Mouse (Mus musculus) MEL (cell line): Measurements from ENCODE around the gene Hemk1. TPM values are rescaled to one million over a fixed set of nuclear protein-coding genes. Genes with fewer than 3 reads are reported as not detected.

Source experiments
- DNase-seq: peaks from one replicate; pipeline ENCODE4 v3.0.0; 2011; ENCODE audit warnings: low read depth, low spot score
- H3K27ac ChIP-seq: 2 replicates; pipeline ENCODE4 v1.5.1; 2012; ENCODE audit warnings: low read depth, mild to moderate bottlenecking, control low read depth, low read length, moderate library complexity; ENCODE audit not compliant: control insufficient read depth
- H3K27me3 ChIP-seq, 2 experiments: fragments of 150-350 bp in 1 of 2; sonication (generic) in 1 of 2; 2 replicates each; pipeline ENCODE4 v1.6.1; 2012; ENCODE audit warnings: low read length in 2 of 2, mild to moderate bottlenecking in 2 of 2, improper control_type of control experiment in 1 of 2, moderate library complexity in 1 of 2; ENCODE audit not compliant: insufficient read depth in 2 of 2, control insufficient read depth in 1 of 2
- H3K36me3 ChIP-seq, 2 experiments: 2 replicates each; pipeline ENCODE4 v1.6.1; 2012 to 2014; ENCODE audit warnings: low read length in 2 of 2, improper control_type of control experiment in 1 of 2, inconsistent platforms in 1 of 2, mild to moderate bottlenecking in 1 of 2; ENCODE audit not compliant: insufficient read depth in 2 of 2, control insufficient read depth in 1 of 2
- H3K4me1 ChIP-seq, 2 experiments: fragments of 150-350 bp in 1 of 2; sonication (generic) in 1 of 2; 2 replicates each; pipeline ENCODE4 v1.6.1; 2012; ENCODE audit warnings: low read length in 2 of 2, improper control_type of control experiment in 1 of 2, mild to moderate bottlenecking in 1 of 2; ENCODE audit not compliant: insufficient read depth in 2 of 2, control insufficient read depth in 1 of 2
- H3K4me3 ChIP-seq, 2 experiments: fragments of 150-350 bp in 1 of 2; sonication (generic) in 1 of 2; 2 replicates each; pipeline ENCODE4 v1.5.1; 2012; ENCODE audit warnings: low read depth in 2 of 2, low read length in 2 of 2, mild to moderate bottlenecking in 2 of 2, moderate library complexity in 2 of 2, control low read depth in 1 of 2, improper control_type of control experiment in 1 of 2; ENCODE audit not compliant: control insufficient read depth in 1 of 2, insufficient read depth in 1 of 2
- H3K79me2 ChIP-seq: 2 replicates; pipeline ENCODE4 v1.6.1; 2012; ENCODE audit warnings: mild to moderate bottlenecking, low read length, moderate library complexity; ENCODE audit not compliant: control insufficient read depth, poor library complexity, insufficient read depth
- H3K9ac ChIP-seq: 2 replicates; pipeline ENCODE4 v1.6.1; 2012; ENCODE audit warnings: low read depth, mild to moderate bottlenecking, control low read depth, low read length, moderate library complexity; ENCODE audit not compliant: control insufficient read depth, poor library complexity, severe bottlenecking
- H3K9me3 ChIP-seq: fragments of 150-350 bp; sonication (generic); replicated peaks from 2 replicates; pipeline ENCODE4 v1.6.1; 2012; ENCODE audit warnings: mild to moderate bottlenecking, low read length, improper control_type of control experiment, moderate library complexity; ENCODE audit not compliant: insufficient read depth
- BHLHE40 ChIP-seq: IDR thresholded peaks from 2 replicates; pipeline ENCODE4 v1.6.1; 2012; ENCODE audit warnings: low read depth, mild to moderate bottlenecking, inconsistent platforms, low read length, improper control_type of control experiment, borderline replicate concordance
- CHD1 ChIP-seq: IDR thresholded peaks from 2 replicates; pipeline ENCODE4 v1.6.1; 2012; ENCODE audit warnings: low read depth, mild to moderate bottlenecking, inconsistent platforms, low read length, improper control_type of control experiment
- CHD2 ChIP-seq: IDR thresholded peaks from 2 replicates; pipeline ENCODE4 v1.6.1; 2011; ENCODE audit warnings: low read length, improper control_type of control experiment
- CTCF ChIP-seq, 3 experiments: IDR thresholded peaks in 2 of 3; conservative IDR thresholded peaks in 1 of 3; 2 replicates each; pipeline ENCODE4 v1.5.1; 2011 to 2012; ENCODE audit warnings: low read length in 3 of 3, low read depth in 2 of 3, mild to moderate bottlenecking in 2 of 3, improper control_type of control experiment in 1 of 3, inconsistent platforms in 1 of 3, mixed read lengths in 1 of 3, moderate library complexity in 1 of 3; ENCODE audit not compliant: control insufficient read depth in 1 of 3, insufficient read depth in 1 of 3, poor library complexity in 1 of 3, severe bottlenecking in 1 of 3
- E2F4 ChIP-seq: IDR thresholded peaks from 2 replicates; pipeline ENCODE4 v1.6.1; 2011; ENCODE audit warnings: low read depth, low read length, improper control_type of control experiment, borderline replicate concordance
- ELF1 ChIP-seq: IDR thresholded peaks from 2 replicates; pipeline ENCODE4 v1.6.1; 2014; ENCODE audit warnings: low read depth, mild to moderate bottlenecking, inconsistent platforms, low read length, improper control_type of control experiment, moderate library complexity
- EP300 ChIP-seq, 2 experiments: IDR thresholded peaks; 2 replicates each; pipeline ENCODE4 v1.6.1; 2011; ENCODE audit warnings: improper control_type of control experiment in 2 of 2, low read length in 2 of 2, low read depth in 1 of 2, mild to moderate bottlenecking in 1 of 2
- ETS1 ChIP-seq: IDR thresholded peaks from 2 replicates; pipeline ENCODE4 v1.6.1; 2012; ENCODE audit warnings: low read depth, mild to moderate bottlenecking, inconsistent platforms, low read length, improper control_type of control experiment, moderate library complexity
- GABPA ChIP-seq: IDR thresholded peaks from 2 replicates; pipeline ENCODE4 v1.6.1; 2012; ENCODE audit warnings: low read depth, mild to moderate bottlenecking, inconsistent platforms, low read length, improper control_type of control experiment, moderate library complexity
- HCFC1 ChIP-seq: IDR thresholded peaks from 2 replicates; pipeline ENCODE4 v1.6.1; 2012; ENCODE audit warnings: low read depth, mild to moderate bottlenecking, inconsistent platforms, low read length, improper control_type of control experiment, moderate library complexity
- JUND ChIP-seq: IDR thresholded peaks from 2 replicates; pipeline ENCODE4 v1.6.1; 2011; ENCODE audit warnings: low read depth, mild to moderate bottlenecking, improper control_type of control experiment, low read length
- KAT2A ChIP-seq: conservative IDR thresholded peaks from 2 replicates; pipeline ENCODE4 v1.6.1; 2012; ENCODE audit warnings: low read depth, low read length, improper control_type of control experiment, inconsistent platforms
- MAFK ChIP-seq: IDR thresholded peaks from 2 replicates; pipeline ENCODE4 v1.6.1; 2011; ENCODE audit warnings: low read depth, mild to moderate bottlenecking, low read length, improper control_type of control experiment, borderline replicate concordance
- MAX ChIP-seq: IDR thresholded peaks from 2 replicates; pipeline ENCODE4 v1.6.1; 2011; ENCODE audit warnings: low read length, improper control_type of control experiment
- MEF2A ChIP-seq: IDR thresholded peaks from 2 replicates; pipeline ENCODE4 v1.6.1; 2014; ENCODE audit warnings: low read depth, mild to moderate bottlenecking, inconsistent platforms, low read length, improper control_type of control experiment; ENCODE audit not compliant: poor library complexity, insufficient replicate concordance, severe bottlenecking; ENCODE audit errors: extremely low read depth
- MXI1 ChIP-seq: IDR thresholded peaks from 2 replicates; pipeline ENCODE4 v1.6.1; 2011; ENCODE audit warnings: mild to moderate bottlenecking, low read depth, low read length, improper control_type of control experiment
- MYB ChIP-seq: IDR thresholded peaks from 2 replicates; pipeline ENCODE4 v1.6.1; 2011; ENCODE audit warnings: mild to moderate bottlenecking, low read depth, low read length, improper control_type of control experiment
- MYC ChIP-seq: IDR thresholded peaks from 2 replicates; pipeline ENCODE4 v1.6.1; 2011; ENCODE audit warnings: low read depth, mild to moderate bottlenecking, low read length, improper control_type of control experiment, moderate library complexity
- POLR2A ChIP-seq, 2 experiments: IDR thresholded peaks; 2 replicates each; pipeline ENCODE4 v1.6.1; 2011 to 2012; ENCODE audit warnings: low read length in 2 of 2, mild to moderate bottlenecking in 2 of 2, control low read depth in 1 of 2, improper control_type of control experiment in 1 of 2, low read depth in 1 of 2, moderate library complexity in 1 of 2; ENCODE audit not compliant: control insufficient read depth in 1 of 2, insufficient read depth in 1 of 2, poor library complexity in 1 of 2
- POLR2AphosphoS2 ChIP-seq: IDR thresholded peaks from 2 replicates; pipeline ENCODE4 v1.6.1; 2011; ENCODE audit warnings: low read length, improper control_type of control experiment
- POLR2AphosphoS5 ChIP-seq: IDR thresholded peaks from 2 replicates; pipeline ENCODE4 v1.6.1; 2012; ENCODE audit warnings: low read depth, borderline replicate concordance, mild to moderate bottlenecking, inconsistent platforms, low read length, moderate library complexity, mixed read lengths
- RAD21 ChIP-seq: IDR thresholded peaks from 2 replicates; pipeline ENCODE4 v1.6.1; 2011; ENCODE audit warnings: mild to moderate bottlenecking, low read depth, low read length, improper control_type of control experiment
- RCOR1 ChIP-seq: IDR thresholded peaks from 2 replicates; pipeline ENCODE4 v1.6.1; 2012; ENCODE audit warnings: low read depth, mild to moderate bottlenecking, inconsistent platforms, low read length, improper control_type of control experiment
- SIN3A ChIP-seq: IDR thresholded peaks from 2 replicates; pipeline ENCODE4 v1.6.1; 2012; ENCODE audit warnings: low read length, improper control_type of control experiment, inconsistent platforms
- SMC3 ChIP-seq: IDR thresholded peaks from 2 replicates; pipeline ENCODE4 v1.6.1; 2011; ENCODE audit warnings: low read depth, low read length, improper control_type of control experiment
- TBP ChIP-seq: IDR thresholded peaks from 2 replicates; pipeline ENCODE4 v1.8.0; 2011; ENCODE audit warnings: low read depth, low read length, improper control_type of control experiment
- TCF12 ChIP-seq: IDR thresholded peaks from 2 replicates; pipeline ENCODE4 v1.6.1; 2014; ENCODE audit warnings: low read depth, mild to moderate bottlenecking, inconsistent platforms, low read length, improper control_type of control experiment, moderate library complexity
- UBTF ChIP-seq: IDR thresholded peaks from 2 replicates; pipeline ENCODE4 v1.6.1; 2012; ENCODE audit warnings: low read depth, mild to moderate bottlenecking, inconsistent platforms, low read length, improper control_type of control experiment, moderate library complexity, borderline replicate concordance; ENCODE audit not compliant: insufficient read depth
- USF2 ChIP-seq, 2 experiments: IDR thresholded peaks; 2 replicates each; pipeline ENCODE4 v1.6.1; 2011 to 2012; ENCODE audit warnings: improper control_type of control experiment in 2 of 2, low read length in 2 of 2, borderline replicate concordance in 1 of 2, inconsistent platforms in 1 of 2, low read depth in 1 of 2, mild to moderate bottlenecking in 1 of 2; ENCODE audit not compliant: insufficient read depth in 1 of 2
- ZC3H11A ChIP-seq: IDR thresholded peaks from 2 replicates; pipeline ENCODE4 v1.6.1; 2012; ENCODE audit warnings: low read depth, mild to moderate bottlenecking, inconsistent platforms, low read length, improper control_type of control experiment
- ZMIZ1 ChIP-seq: IDR thresholded peaks from 2 replicates; pipeline ENCODE4 v1.6.1; 2012; ENCODE audit warnings: low read depth, mild to moderate bottlenecking, inconsistent platforms, low read length, improper control_type of control experiment, moderate library complexity
- ZNF384 ChIP-seq: IDR thresholded peaks from 2 replicates; pipeline ENCODE4 v1.6.1; 2012; ENCODE audit warnings: low read depth, mild to moderate bottlenecking, inconsistent platforms, low read length, improper control_type of control experiment
- polyA plus RNA-seq, 2 experiments: library from polyadenylated mRNA; stranded (reverse) in 1 of 2; unstranded in 1 of 2; fragments of >175 nt in 1 of 2; fragments of >200 nt in 1 of 2; gene quantifications; 2 replicates each; pipeline versions ENCODE4 v1.2.1 to v1.2.4; 2012; ENCODE audit warnings: low replicate concordance in 2 of 2, low read depth in 1 of 2; ENCODE audit not compliant: insufficient read length in 2 of 2, insufficient read depth in 1 of 2, missing spikeins in 1 of 2
- total RNA-seq: library from RNA; depleted of rRNA; stranded (reverse); fragments of 300-350 nt; gene quantifications from 2 replicates; pipeline ENCODE4 v1.2.3, GENCODE M21; 2012

The Hemk1 gene
- total and polyA plus RNA-seq, 3 experiments: 7.5 to 11.8 TPM; not detected in 1

DNA sequence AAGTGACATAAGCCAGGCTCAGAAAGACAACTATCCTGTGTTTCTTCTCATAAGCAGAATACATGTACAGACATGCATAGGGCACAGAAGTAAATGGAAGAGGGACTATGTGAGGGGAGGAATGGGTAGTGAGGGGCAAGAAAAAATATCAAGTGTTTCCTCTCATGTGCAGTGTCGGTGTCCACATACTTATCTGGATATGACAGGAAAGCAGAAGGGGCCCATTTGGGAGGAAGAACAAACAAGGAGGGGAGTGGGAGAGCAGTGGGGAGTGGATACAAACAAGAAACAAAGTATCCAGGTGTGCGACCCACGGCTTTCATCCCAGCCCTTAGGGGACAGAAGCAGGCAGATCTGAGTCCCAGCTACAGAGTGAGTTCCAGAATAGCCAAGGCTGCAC, 24.2 kb downstream of the Hemk1 start (continued):
- TF ChIP-seq ZC3H11A (no peak), KAT2A (no peak), SMC3 (no peak), MXI1 (no peak), MYC (no peak), MAFK (no peak), RCOR1 (no peak), POLR2AphosphoS2 (no peak), POLR2A (IDR thresholded peaks at IDR 0.05; ENCODE audit: control insufficient read depth in 1 of 2, insufficient read depth in 1 of 2, low read depth in 1 of 2, low read length in 2 of 2, poor library complexity in 1 of 2) (no peak), BHLHE40 (peak; percentile 60; the same call in 1 of the 2 replicates), TBP (no peak), CHD1 (0 out of 2 replicates have a peak, but pooled peaks have one; percentile 2), RAD21 (no peak), ZNF384 (no peak), MEF2A (no peak), ZMIZ1 (no peak), TCF12 (peak; percentile 41; the same call in 1 of the 2 replicates), ETS1 (no peak; the same call in 1 of the 2 replicates), HCFC1 (no peak), JUND (no peak), GABPA (no peak), ELF1 (no peak)

DNA sequence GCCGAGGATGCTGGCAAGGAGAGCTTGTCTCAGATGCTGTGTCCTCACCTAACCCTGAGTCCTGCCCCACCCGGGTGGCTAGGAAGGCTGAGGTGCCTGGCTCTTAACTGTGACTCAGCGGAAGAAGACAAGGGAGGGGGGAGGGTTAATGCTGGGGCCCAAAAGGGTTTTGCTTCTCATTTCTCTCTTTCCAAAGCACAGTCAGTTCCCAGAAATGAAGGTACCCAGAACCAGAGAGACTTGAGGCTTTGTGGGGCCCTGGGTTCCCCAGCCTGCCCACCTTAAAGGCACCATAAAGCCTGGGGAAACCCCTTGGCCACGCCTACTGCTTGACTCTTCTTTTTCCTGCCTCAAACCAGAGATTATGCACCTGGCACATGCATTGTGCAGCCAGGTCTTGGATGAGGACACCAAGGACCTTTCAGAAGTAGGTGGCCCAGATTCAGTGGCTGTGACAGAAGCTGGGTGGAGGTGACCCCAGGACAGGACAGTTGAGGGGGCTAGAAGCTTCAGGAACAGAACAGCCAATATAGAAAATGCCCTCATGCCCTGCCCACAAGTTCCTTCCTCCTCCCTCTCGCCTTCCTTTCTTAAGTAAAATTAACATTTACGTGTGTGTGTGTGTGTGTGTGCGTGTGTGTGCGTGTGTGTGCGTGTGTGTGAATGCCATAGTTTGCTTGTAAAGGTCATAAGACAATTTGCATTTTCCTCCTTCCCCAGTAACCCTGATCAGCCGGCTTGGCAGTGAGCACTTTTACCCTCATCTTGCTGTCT, 25.2 kb downstream of the Hemk1 start:
- peak overlapping the region; percentile 47 for H3K9ac ChIP-seq
- no peak for TF ChIP-seq E2F4
- peak; percentile 82 for TF ChIP-seq SIN3A
- no peak for TF ChIP-seq UBTF
- TF ChIP-seq RCOR1: peak; percentile 48; the same call in 1 of the 2 replicates
- peak; percentile 31 to 79; a peak in 2 of 4 replicates for TF ChIP-seq POLR2A (IDR thresholded peaks at IDR 0.05; ENCODE audit: control insufficient read depth in 1 of 2, insufficient read depth in 1 of 2, low read depth in 1 of 2, low read length in 2 of 2, poor library complexity in 1 of 2)
- peak; percentile 87 for TF ChIP-seq ETS1
- TF ChIP-seq CHD2: peak; percentile 49; the same call in 1 of the 2 replicates
- peak; percentile 79 for TF ChIP-seq GABPA
- no peak for TF ChIP-seq MYB
- no peak for TF ChIP-seq CHD1
- TF ChIP-seq KAT2A: no peak; the same call in 1 of the 2 replicates
- no peak for TF ChIP-seq MAX
- no peak for TF ChIP-seq CTCF (IDR thresholded peaks at IDR 0.05 in 2 of 3, conservative IDR thresholded peaks at IDR 0.05 in 1 of 3; ENCODE audit: control insufficient read depth in 1 of 3, insufficient read depth in 1 of 3, low read depth in 2 of 3, low read length in 3 of 3, poor library complexity in 1 of 3, severe bottlenecking in 1 of 3)
- TF ChIP-seq POLR2AphosphoS5: no peak
- no peak for TF ChIP-seq SMC3
- no peak for TF ChIP-seq USF2 (IDR thresholded peaks at IDR 0.05; ENCODE audit: borderline replicate concordance in 1 of 2, insufficient read depth in 1 of 2, low read depth in 1 of 2, low read length in 2 of 2)
- peak; percentile 76 for TF ChIP-seq TCF12
- TF ChIP-seq EP300 (IDR thresholded peaks at IDR 0.05; ENCODE audit: low read depth in 1 of 2, low read length in 2 of 2): peak; percentile 83 to 91
- TF ChIP-seq ELF1: no peak
- TF ChIP-seq JUND: peak; percentile 65; the same call in 1 of the 2 replicates

More for the DNA sequence above, 25.2 kb downstream of the Hemk1 start:
- H3K9me3 ChIP-seq: no peaks in the 10 kb centered on the region
- H3K36me3 ChIP-seq: peaks cover 0 to 26% of the 10 kb centered on the region in 2 experiments; a peak in 2 of 4 replicates
- H3K79me2 ChIP-seq: no peaks in the 10 kb centered on the region
- peaks cover 15 to 31% of the 10 kb centered on the region in 2 experiments for H3K4me1 ChIP-seq
- H3K27ac ChIP-seq: peak overlapping the region; percentile 85
- peak overlapping the region; percentile 35 to 46 for H3K4me3 ChIP-seq
- DNase-seq: peak; percentile 92
- H3K27me3 ChIP-seq: no peaks in the 10 kb centered on the region
